Mouse (Mus musculus) urinary bladder, postnatal 14 days (tissue): Measurements from ENCODE around the gene Vmn1r104.
"Not testable (repeated sequence)": the region's sequence is repeated elsewhere in the genome, so short reads cannot be mapped to it uniquely, and the experiment has no call there.

Experiments
- DNase-seq: peaks from one replicate; pipeline ENCODE4 v3.0.0; 2021; ENCODE audit warnings: low spot score

Gene Vmn1r104

DNA sequence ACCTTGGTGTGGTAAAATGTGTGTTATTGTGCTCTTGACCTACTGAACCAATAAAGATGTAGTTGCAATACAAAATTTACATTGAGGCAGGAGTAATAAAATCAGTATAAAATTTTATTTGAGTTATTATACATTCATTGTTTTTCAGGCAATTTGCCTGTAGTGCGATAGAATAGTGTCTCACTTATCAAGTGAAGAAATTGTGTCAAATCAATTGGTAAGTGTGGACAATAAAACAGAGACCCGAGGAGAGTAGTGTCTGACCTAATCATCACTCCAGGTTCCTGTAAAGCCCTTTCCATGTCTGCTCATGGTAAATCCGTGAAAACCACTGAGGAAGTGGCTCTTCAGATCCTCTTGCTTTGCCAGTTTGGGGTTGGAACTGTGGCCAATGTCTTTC is at the start of gene Vmn1r104:
Vmn1r104 (plus strand) TSS at position 301 of the 400 bp plus-strand sequence.
- DNase-seq = not testable (repeated sequence)

DNA sequence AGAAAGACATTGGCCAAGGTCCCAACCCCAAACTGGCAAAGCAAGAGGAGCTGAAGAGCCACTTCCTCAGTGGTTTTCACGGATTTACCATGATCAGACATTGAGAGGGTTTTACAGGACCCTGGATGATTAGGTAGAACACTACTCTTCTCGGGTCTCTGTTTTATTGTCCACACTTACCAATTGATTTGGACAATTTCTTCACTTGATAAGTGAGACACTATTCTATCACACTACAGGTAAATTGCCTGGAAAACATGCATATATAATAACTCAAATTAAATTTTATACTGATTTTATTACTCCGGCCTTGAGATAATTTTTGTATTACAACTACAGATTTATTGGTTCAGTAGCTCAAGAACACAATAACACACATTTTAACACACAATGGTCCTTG is 23.2 kb upstream of the Vmn1r104 start, which contains the start of gene Vmn1r103:
Vmn1r103 (minus strand) TSS at position 101 of the 400 bp plus-strand sequence.
- DNase-seq = not testable (repeated sequence)

DNA sequence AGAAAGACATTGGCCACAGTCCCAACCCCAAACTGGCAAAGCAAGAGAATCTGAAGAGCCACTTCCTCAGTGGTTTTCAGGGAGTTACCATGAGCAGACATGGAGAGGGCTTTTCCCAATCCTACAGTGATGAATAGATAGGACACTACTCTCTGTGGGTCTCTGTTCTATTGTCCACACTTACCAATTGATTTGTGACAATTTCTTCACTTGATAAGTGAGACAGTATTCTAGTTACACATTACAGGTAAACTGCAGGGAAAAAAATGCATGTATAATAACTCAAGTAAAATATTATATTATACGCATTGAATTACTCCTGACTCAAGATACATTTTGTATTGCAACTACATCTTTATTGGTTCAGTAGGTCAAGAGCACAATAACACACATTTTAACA is 12.0 kb downstream of the Vmn1r104 start, which contains the start of gene Gm5726:
Gm5726 (minus strand) TSS at position 101 of the 400 bp plus-strand sequence.
- not testable (repeated sequence) for DNase-seq

DNA sequence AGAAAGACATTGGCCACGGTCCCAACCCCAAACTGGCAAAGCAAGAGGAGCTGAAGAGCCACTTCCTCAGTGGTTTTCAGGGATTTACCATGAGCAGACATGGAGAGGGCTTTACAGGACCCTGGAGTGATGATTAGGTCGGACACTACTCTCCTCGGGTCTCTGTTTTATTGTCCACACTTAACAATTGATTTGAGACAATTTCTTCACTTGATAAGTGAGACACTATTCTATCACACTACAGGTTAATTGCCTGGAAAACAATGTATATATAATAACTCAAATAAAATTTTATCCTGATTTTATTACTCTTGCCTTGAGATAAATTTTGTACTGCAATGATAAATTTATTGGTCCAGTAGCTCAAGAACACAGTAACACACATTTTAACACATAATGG is 42.5 kb downstream of the Vmn1r104 start, which contains the start of gene Gm4141:
Gm4141 (minus strand) TSS at position 101 of the 400 bp plus-strand sequence.
- not testable (repeated sequence) for DNase-seq
